ENCODE assay signal across 21 mouse cellular contexts in genomic region chr16:73957675-73958523, GRCm38 (mm10).
"Had no signal": no experiment of that assay in that cellular context is flagged by ENCODE, and none has a peak within 500 bp of the region (broad histone marks: within the 10 kb centered on the region; RNA-seq: fewer than 3 reads in every experiment).

No protein-coding gene starts in this region.

- H3K4me3 ChIP-seq: limb, embryonic 13.5 days; megakaryocyte, embryonic 14.5 days; midbrain, embryonic 10.5 days; midbrain, embryonic 13.5 days; myocyte; neural tube, embryonic 13.5 days had no signal

- H3K9me3 ChIP-seq: limb, embryonic 13.5 days; megakaryocyte, embryonic 14.5 days; midbrain, embryonic 10.5 days; midbrain, embryonic 13.5 days; neural tube, embryonic 13.5 days had no signal

- H3K4me1 ChIP-seq: limb, embryonic 13.5 days; megakaryocyte, embryonic 14.5 days; midbrain, embryonic 10.5 days; midbrain, embryonic 13.5 days; neural tube, embryonic 13.5 days had no signal

- H3K4me2 ChIP-seq: limb, embryonic 13.5 days; lung, embryonic 14.5 days; midbrain, embryonic 13.5 days; neural tube, embryonic 13.5 days had no signal

- DNase-seq: kidney, adult 8-10 months; kidney, postnatal 36 days; left cerebral cortex, postnatal 4 days; liver; liver, postnatal 0 days; lung, embryonic 14.5 days; lung, postnatal 10 days; lung, postnatal 4 days; retina, postnatal 1 day; thymus, adult 18-20 months; thymus, postnatal 36 days had no signal

- H3K36me3 ChIP-seq: midbrain, embryonic 10.5 days; midbrain, embryonic 13.5 days; neural tube, embryonic 13.5 days had no signal

- H3K27ac ChIP-seq: limb, embryonic 13.5 days; liver, embryonic 14.5 days; midbrain, embryonic 10.5 days; midbrain, embryonic 13.5 days; neural tube, embryonic 13.5 days had no signal

- H3K9ac ChIP-seq: limb, embryonic 13.5 days; liver, embryonic 14.5 days; liver, postnatal 0 days; lung, embryonic 14.5 days; midbrain, embryonic 13.5 days; neural tube, embryonic 13.5 days had no signal

- ATAC-seq: inflammation-experienced regulatory T-cells, adult 6 months; intestine, embryonic 16.5 days; liver, postnatal 0 days; midbrain, embryonic 13.5 days; midbrain, embryonic 16.5 days had no signal

- H3K27me3 ChIP-seq: limb, embryonic 13.5 days; megakaryocyte, embryonic 14.5 days; midbrain, embryonic 13.5 days; neural tube, embryonic 13.5 days had no signal
